Mouse (Mus musculus): Measurements from ENCODE around the gene Ccng1.

GRCm38 (mm10) chr11:40715524-40715923 lies 39.6 kb downstream of the Ccng1 start:
- TF ChIP-seq CTCF (IDR thresholded peaks at IDR 0.05; ENCODE audit: borderline replicate concordance, insufficient read depth, low read length), result no peak
- TF ChIP-seq POLR2A (IDR thresholded peaks at IDR 0.05; ENCODE audit: low read depth, low read length), result no peak

Measured in embryonic fibroblast, embryonic 13.5 days (primary cell).